Mouse (Mus musculus) testis, postnatal 10 days (tissue): ENCODE results near the gene Cenpf.

Experiments
- DNase-seq: peaks from one replicate; pipeline ENCODE4 v3.0.0; 2021; ENCODE audit warnings: low spot score

Cenpf gene

DNA sequence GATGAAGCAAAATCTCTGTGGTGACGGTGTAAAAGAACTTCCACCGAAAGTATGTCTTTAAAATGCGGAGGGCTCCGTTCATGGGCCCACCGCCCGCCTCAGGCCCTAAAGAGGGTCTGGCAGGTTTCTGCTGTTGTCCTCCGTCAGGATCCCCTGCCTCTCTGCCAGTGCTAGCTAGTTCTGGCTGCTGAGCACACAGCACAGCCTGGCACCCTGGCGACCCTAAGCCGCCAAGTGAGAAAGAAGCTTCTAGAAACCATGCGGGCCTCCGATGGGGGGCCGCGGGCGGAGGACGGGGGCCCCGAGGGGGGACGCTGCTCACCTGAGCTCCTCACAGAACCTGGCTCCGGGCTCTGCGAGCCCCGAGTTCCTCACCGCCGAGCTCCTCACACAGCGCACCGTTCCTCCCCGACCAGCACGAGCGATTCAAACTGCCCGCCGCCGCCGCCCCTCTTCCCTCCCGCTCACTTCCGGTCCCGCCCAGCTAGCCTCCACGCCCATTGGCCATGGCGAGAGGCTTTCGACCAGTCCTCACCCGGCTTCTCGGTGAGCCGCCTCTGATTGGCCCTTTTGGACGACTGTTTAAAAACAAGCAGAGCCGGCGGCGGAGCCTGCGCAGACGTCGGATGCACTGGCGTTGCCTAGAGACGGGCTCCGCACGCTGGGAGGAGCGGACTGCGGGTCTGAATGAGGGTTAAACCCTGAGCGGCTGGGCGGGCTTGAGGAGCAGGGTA, at the start of gene Cenpf:
Cenpf (minus strand) TSS at position 433 of the 734 bp plus-strand sequence.
- peak; percentile 97 for DNase-seq

DNA sequence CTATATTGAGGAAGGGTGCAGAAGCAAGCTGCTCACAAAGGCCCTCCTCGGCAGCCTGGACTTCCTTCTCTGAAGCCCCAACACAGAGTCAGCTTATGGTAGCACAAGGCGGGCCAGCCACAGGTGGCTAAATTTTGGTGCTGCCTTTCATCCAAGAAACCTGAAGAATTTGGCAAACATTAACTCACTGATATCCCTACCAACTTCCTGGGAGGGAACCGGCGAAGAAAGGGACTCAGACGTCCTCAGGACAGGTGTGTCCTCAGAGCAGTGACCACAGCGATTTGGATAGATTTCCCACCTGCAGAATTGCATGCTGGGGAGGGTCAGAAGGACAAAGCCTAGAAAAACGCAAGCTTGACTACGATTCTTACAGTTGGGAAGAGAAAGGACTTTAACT, 44.3 kb upstream of the Cenpf start:
- DNase-seq, result no peak

DNA sequence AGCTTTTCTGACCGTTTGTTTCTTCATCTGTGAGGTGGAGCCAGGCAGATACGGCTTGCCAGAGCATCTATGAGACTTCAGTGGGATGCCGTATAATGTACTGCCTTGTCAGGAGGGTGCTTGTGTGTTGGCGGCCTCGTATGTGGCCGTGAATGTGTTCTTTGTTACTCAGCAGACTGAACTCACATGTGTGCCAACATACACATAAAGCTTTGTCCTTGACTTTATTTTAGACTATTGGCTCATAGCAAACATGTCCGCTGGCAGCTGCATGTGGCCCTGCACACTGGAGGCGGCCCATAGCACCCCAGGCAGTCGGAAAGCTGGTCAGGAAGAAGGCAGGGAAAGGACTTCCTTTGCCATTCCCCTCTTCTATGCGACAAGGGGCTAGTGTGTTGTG, 43.8 kb upstream of the Cenpf start:
- no peak for DNase-seq

DNA sequence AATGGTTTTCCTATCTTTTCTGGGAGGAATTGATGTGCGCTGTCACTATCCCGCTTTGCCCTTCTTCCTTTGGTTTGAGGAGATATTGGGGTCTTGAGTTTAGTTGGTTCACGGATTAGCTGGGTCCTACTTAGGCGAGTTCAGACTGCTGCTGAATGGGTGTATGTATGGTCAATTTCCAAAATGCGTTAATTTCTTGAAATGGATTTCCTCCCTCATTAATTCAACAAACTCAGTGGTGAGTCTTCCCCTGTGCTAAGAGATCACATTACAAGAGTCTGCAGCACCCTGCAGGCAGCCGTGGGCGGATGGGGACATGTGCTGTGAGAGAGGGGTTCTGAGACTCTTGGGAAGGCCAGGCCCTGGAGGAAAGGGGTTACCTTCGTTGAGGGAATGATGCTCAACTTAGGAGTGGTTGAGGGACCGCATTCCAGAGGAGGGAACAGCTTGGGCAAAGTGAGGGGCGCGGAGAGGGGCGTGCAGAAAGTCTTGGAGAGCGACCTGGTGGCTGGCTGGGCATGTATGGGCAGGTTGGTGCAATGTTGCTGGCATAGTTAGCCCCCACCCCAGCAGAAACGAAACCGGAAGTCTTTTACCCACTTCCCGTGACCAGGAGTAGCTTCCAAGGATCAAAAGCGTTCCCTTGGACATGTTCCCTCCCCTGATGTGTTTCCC, 41.4 kb upstream of the Cenpf start:
- DNase-seq, result no peak

DNA sequence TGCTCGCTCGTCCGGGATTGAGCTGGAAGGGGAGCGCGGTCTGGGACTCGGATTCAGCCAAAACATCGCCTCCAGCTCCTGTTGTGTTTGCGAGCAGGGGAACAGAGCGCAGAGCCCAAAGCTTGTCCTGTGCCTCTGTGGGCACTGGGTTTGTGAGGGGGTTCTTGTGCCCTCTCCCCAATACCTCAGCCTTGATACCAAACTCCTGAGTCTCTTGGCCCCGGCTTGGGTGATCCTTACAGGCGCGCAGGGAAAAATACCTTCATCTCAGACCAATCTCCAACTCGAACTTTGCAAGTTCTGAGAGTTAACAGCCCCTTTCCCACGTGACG, 40.9 kb upstream of the Cenpf start:
- no peak for DNase-seq

DNA sequence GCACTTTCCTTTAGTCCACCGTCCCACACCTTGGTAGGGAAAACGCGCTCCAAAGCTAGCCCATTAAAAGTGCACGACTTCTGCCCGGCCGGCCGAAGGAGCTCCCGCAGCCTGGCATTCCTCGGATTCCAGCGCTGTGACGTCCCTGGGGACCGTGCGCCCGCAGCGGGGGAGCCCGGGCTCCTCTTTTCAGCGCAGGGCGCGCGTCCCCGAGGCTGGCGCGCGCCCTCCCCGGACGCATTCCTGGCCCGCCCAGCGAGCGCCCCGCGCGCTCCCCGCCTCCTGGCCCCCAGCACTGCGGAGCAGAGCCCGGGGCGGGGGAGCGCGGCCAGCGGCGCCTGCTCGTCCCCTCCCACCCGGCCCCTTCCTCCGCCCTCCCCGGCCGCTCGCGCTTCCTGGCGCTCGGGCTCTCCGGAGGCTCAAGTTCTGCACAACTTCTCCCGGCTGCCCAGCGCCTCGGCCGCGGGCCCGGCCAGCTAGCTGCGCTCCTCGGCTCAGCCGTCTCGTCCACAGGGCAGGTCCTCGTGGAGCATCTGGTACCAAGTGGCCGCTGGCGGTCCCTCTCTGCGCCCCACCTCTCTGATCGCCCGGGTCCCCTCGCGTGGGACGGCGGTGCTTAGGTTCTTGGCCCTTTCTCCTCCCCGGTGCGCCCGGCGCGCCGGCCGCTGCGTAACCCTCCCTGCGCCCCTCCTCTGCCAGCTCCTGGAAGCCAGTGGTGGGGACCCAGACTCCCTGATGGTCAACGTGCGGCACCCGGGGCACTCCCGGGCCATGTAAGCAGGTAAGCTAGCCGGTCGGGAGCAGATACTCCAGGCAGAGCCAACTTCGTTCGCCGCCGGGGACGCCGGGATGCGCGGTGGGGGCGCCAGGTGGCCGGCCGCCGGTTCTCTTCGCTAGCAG, 40.2 kb upstream of the Cenpf start, which contains the start of gene Ptpn14:
Ptpn14 (plus strand) TSS at position 385 of the 900 bp plus-strand sequence.
- peak; percentile 84 for DNase-seq

DNA sequence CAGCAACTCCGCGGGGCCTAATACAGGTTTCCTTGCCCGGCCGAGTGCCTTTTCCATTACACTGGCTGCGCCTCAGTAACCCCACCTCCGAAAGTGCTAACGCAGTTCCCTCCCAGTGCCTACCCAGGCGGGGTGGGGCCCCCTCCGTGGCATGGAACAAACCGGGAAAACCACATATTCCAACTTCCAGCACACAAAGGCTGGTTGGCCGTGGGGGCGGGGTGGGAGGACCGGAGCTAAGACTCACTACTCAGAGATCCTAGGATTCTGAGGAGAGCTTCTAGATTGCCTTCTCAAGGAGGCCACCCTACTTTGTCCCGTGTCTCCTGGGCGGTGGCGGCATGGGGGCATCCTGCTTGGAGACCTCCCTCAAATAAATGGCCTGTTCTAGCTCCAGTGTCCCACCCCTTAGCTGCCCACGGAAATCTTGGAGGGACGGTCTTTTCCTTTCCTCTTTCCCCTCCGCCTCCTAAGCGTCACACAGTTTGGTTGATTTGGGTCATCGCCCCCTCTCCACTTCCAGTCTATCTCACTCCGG, 39.5 kb upstream of the Cenpf start:
- peak; percentile 81 for DNase-seq

DNA sequence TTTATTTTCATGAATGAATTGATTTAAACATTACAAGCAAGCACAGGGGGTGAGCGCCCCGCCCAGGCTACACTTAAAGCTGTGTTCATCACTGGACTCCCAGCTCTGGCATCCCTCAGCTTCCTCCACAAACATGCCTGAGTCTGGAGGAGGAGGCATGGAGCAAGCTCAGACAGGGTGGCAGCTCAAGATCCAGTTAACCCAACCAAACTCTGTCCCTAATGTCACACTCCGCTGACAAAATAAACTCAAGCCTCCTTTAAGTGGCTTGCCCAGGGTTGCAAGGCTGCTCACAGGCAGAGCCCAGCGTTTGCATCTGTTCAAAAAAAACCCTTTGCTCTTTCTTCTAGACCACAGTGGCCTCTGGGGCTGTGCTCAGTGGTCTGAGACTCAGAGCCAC, 38.2 kb upstream of the Cenpf start:
- DNase-seq, result no peak

DNA sequence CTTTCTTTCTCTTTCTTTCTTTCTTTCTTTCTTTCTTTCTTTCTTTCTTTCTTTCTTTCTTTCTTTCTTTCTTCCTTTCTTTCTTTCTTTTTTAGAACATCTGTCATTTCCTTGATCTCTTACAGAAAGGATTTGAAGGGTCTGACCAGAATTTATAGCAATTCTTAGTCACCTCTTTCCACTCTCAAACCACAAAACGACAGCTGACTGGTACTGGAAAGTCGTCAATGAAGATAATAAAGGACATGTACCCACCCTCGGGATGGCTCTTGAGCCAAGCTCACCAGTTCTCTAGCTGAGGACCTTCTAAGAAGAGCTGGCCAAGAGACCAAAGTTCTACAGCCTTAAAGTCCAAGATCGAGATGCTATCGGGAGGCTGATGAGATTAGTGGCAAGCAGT, 30.7 kb upstream of the Cenpf start:
- no peak for DNase-seq

DNA sequence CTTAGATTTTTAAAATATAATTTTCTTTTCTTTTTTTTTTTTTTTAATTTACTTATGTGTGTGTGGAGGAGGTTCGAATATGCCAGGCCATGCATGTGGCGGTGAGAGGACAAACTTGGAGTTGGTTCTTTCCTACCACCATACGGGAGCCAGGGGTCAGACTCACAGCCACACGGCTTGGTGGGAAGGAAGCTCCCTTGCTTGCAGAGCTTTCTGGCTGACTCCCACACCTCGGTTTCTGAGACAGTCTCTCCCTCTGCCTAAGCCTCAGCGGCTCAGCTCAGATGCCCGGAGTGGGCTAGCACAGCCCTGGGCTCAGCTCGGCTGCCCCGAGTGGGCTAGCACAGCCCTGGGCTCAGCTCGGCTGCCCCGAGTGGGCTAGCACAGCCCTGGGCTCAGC, 29.7 kb upstream of the Cenpf start:
- no peak for DNase-seq

DNA sequence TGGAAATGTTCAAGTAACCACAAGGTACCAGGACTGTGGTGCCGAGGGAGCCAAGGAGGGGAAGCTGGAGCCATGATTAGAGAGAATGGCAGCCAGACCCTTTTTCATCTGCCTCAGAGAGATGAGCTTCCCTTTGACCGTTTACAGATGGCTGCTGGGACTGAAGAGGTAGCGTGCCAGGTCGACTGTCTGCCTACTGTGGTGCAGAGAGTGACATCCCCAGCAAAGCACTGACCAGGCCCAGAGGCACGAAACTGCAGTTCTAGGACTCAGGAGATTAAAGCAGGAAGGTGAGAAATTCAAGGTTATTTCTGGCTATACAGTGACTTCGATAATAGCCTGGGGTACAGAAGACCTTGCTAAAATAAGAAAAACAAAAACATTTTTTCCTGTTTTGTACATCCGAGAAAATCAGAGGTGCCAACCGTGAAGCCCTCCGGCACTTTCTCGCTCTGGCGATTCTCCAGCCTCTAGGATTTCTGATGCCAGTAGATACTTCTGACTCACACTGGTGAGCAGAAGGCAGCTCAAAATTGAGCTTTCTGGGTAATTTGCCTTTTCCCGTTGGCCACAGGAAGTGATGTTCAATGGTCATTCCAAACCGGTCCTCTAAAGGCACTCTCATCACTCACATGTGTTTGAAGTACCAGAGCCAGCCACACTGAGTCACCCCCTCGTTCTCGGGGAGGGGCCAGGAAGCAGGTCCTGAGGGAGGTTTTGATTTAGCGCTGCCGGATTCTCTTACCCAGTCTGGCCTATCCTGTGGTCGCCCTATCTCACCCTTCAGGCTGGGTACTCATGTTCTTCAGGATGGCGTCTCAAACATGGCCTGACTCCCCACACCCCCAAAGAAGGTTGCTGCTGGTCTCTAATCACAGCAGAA, 28.3 kb upstream of the Cenpf start:
- DNase-seq, result no peak

DNA sequence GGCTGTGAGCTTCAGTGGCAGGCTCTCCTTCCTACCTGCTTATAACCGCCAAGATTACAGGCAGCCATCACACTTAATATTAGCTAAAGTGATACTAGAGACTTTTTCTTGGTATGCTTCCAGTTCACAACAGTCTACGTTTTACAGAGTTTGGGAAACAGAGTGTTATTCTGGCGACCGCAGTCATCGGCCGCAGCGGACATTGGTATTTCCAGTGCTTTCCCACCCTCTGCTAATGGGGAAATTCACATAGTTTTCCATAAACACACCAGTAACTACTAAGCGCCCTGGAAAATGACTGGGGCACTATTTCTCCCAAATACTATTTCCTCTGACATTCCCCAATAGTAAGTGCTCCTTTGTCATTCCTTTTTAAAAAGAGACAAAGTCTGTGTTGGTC, 21.1 kb upstream of the Cenpf start:
- no peak for DNase-seq

DNA sequence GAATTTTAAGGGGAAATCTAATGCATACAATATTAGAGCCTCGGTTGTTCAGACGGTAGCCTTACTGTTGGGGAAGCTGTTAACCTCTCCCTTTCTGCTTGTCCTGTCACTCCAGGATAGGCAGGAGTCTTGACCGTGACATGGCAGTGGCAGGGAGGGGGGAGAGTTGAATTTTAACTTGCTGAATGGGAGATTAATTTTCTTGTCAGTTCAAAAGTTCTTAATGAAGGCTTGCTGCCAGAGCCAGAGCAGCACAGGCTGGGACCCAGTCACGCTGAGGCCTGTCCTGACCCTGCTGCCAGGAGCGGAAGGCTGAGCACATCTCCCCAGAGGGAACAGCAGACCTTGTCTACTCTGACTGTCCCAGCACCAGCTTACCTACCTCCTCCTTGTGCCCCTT, 19.5 kb upstream of the Cenpf start:
- no peak for DNase-seq

DNA sequence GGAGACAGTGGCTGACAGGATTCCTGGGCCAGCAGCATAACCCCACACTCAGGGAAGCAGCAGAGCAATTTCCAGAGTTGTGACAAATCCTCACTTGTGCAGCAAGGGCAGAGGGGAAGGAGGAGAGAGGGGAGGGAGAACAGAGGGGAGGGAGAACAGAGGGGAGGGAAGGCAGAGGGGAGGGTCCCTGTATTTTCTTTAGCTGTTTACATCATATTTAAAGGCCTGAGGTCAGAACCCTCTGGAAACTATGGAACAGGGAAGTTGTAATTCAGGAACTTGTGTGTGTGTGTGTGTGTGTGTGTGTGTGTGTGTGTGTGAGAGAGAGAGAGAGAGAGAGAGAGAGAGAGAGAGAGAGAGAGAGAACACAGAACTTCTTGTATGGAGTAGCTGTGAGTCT, 19.1 kb upstream of the Cenpf start:
- DNase-seq, result no peak

DNA sequence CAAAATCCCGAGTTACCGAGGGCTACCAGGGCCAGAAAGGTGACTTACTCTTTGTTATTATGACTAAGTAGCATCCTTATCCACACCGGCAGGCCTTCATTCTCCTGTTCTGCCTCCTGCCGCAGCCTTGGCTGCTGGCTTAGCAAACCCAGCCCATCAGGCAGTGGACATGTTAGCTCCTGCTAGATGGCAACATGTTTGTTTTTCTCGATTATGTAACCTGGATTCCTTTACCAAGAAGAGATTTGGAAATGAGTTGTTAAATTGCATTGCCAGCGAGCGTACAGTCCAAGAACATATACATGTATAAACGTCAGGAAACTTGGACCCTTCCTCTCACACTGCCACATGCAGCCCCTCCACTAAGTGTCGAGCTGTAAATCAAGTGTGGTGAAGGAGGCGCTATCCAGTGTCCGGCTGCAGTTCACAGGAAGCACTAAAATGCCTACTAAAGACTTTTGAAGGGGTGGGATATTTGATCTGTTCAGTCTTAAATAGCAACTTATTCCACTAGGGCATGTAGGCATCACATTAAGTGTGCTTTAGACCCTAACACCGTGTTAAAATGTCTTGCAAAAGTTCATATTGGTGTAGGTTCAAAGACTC, 18.3 kb upstream of the Cenpf start:
- DNase-seq, result no peak

DNA sequence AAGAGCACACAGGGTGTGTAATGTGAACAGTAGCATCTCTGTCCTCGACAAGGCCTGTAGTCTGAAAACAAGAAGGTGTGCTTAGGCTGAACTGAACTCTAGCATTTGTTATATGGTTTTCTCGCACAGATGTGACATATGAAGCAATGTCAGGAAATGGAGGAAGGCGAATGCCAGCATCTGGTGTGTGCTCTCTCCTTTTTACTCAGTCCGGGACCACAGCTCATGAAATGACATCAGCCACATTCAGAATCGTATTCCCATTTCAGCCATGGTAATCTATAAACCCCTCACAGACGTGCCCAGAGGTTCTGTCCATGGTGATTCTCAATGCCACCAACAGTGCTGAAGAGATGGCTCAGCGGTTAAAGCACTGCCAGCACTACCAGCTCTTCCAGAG, 15.7 kb upstream of the Cenpf start:
- DNase-seq, result no peak

DNA sequence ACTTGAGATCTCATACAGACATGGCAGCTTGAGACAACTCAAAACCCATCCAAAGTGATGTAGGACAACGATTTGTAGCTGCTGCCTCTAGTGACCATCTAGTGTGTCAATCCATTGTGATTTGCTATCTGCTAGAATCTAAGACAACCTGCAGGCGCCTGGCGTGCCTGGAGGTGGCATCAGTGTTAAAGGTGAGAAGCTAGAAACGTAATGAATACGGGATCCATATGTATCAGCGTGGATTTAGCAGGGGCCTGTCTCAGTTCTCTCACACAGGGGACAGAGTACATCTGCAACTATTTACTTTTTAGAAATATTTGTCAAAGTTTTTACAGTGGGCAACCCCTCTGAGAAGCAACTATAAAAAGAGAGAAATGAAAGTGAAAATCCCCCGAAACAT, 15.3 kb upstream of the Cenpf start:
- no peak for DNase-seq

DNA sequence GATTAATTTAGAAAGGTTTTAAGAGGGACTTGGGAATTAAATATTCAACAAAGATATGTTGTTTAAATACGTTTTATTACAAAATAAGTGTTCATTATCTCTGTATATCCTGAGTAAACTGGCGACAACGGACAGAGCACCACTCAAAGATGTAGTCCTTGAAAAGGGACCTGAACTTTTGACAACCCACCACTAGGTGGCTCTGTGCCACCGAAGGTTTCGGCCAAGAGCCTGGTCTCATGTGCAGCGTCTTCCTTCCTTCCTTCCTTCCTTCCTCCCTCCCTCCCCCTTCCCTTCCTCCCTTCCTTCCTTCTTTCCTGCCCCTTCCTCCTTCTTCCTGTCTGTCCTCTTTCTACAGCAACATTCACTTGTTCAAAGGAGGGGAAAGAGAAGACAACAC, 13.1 kb upstream of the Cenpf start:
- peak; percentile 82 for DNase-seq

DNA sequence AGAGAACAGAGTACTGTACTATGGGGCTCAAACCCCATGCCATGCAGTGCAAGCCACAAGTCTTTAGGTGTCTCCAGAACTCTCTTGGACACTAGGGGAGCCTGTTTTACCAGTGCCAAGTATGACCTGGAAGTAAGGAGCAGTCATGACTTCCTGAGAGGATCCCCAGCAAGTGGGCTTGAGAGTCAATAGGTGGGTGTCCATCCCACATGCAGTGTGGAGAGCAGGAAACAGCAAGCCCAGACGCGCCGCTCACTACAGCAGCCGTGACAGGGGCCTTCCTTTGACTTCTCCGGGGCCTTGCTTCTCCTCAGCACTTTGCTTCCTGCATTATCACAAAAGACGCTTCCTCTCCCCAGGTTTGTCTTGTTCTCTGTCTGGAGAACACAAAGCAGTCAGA, 12.3 kb upstream of the Cenpf start:
- DNase-seq, result no peak

DNA sequence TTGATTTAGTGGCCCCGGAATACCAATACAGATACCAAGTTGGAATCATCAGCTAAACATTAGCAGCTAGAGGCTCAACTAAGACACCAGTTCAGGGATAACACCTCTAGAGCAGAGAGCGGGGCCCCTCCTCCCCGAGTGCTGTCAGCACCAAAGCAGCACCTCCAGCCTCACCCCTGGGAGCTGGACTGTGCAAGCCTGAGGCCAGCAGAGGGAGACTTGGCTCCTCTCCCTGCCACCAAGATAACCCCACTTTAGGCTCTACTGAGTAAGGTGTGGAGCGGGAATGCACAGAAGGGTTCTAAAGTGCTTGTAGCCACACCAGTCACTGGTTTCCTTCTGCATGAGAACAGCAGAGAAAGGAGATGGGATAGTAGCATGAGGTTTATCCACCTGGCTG, 10.5 kb upstream of the Cenpf start:
- DNase-seq, result no peak

DNA sequence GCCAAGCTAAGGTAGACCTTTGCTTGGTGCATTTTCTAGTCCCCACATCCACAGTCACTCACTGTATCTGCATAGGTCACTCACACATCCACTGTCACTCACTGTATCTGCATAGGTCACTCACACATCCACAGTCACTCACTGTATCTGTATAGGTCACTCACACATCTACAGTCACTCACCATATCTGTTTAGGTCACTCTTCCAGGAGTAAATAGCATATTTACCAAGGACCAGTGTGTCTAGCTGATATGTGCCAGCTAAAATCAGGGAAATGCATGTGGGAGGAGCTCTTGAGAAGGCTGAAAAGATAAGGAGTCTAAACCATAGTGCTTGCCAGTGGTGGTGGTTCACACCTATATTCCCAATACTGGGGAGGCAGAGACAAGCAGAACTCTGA, 7.4 kb upstream of the Cenpf start:
- DNase-seq, result no peak
